Mouse (Mus musculus): ENCODE measurements around the gene Samd14.

Samd14 gene

DNA sequence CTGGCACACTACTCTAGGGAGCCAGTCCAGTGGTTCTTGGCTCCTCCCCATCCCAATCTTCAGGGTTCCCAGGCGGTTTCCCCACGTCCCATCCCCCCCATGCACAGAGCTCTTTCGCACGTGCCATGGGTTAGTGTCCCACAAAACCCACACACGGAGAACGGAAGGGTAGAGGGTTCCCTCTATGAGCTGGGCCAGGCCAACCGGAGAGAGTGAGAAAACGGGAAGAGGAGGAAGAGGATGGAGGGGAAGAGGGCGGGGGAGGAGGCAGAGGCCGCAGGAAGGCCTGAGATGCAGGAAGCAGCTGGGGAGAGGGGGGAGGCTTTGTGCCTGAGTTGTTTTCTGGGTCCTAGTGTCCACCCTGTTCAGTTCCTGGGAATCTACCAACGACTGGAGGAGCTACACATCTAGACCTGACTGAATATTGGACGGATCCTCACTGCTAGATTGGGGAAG lies 20.1 kb upstream of the Samd14 start:
- peak in 1 of 2 experiments; percentile 65 for DNase-seq (ENCODE audit: low read depth in 2 of 2, low spot score in 2 of 2)

DNA sequence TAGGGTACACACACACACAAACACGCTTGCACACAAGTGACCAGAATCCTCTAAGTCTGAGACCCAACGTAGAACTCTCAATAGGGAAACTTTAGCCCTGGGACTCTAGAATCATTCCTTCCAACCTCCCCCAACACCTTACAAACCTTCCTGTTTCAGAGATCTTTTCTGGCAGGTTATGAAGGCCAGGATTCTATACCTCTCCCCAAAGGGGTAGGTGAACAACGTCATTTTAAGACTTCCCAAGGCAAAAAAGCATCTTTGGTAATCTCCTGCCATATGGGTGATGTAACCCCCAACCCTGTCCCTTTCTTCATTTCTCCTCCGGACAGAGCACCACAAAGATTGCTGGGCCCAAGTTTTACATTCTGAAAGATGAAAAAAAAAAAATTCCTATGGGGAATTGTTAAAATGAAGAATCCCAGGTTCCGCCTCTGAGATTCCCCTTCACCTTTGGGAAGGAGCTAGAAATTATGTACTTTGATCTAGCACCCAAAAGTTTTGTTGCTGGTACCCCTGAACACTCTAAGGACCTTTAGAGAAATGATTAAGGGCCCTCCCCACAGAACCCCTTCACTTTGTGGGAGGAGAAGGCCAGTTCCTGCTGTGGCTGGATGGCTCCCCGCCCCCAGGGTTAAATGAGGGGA lies 19.5 kb upstream of the Samd14 start:
- DNase-seq (ENCODE audit: low read depth in 2 of 2, low spot score in 2 of 2), result no peak

DNA sequence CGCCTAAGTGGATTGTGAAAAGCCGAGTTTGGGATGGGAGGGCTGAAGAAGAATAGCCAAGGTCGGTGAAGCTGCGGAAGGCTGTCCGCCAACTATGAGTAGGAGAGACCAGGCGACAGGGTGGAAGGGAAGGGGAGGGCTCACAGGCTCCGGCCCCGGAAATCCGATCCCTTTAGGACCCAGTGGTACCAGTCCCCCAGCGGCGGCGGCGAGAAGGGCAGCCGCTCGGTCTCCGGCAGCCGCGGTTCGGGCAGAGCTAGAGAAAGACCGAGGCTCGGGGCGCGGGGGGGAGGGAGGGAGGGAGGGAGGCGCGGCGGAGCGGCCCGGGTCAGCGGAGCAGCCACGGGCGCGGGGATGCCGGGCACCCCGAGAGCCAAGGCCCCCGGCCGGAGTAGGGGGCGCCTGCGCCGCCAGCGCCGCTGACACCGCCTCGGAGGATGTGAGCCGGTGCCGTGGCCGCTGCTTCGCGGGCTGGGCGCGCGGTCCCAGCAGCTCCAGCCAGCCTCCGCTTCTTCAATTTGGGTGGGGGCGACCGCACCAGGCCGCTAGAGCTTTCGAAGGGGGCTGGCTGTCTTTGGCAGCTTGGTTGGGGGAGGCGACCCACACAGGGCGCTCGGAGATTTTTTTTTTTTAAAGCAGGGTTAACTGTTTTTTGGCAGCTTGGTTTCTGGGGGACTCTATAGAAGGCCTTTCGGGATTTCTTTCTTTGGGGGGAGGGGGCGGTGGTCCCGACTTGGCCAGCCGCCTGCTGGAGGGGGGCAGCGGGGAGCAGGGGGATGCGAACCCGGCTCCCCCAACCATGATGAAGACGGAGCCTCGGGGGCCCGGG lies 18.7 kb upstream of the Samd14 start, which contains the start of gene Ppp1r9b:
Gene Ppp1r9b (plus strand): TSS at position 287 of the 829 bp plus-strand sequence.
- peak; percentile 83 to 88 for DNase-seq (ENCODE audit: low read depth in 2 of 2, low spot score in 2 of 2)

DNA sequence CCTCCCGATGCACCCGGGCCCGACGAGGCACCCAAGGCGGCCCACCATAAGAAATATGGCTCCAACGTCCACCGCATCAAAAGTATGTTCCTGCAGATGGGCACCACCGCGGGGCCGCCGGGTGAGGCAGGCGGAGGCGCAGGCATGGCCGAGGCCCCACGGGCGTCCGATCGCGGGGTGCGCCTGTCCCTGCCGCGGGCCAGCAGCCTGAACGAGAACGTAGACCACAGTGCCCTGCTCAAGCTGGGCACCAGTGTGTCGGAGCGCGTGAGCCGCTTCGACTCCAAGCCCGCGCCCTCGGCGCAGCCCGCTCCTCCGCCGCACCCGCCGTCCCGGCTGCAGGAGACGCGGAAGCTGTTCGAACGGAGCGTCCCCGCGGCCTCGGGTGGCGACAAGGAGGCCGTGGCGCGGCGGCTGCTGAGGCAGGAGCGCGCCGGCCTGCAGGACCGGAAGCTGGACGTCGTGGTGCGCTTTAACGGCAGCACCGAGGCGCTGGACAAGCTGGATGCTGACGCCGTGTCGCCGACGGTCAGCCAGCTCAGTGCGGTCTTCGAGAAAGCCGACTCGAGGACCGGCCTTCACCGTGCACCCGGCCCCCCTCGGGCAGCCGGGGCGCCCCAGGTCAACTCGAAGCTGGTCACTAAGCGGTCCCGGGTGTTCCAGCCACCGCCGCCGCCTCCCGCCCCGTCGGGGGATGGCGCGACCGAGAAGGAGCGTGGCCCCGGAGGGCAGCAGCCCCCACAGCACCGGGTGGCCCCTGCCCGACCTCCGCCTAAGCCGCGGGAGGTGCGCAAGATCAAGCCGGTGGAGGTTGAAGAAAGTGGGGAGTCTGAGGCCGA lies 17.8 kb upstream of the Samd14 start:
- no peak for DNase-seq (ENCODE audit: low read depth in 2 of 2, low spot score in 2 of 2)

DNA sequence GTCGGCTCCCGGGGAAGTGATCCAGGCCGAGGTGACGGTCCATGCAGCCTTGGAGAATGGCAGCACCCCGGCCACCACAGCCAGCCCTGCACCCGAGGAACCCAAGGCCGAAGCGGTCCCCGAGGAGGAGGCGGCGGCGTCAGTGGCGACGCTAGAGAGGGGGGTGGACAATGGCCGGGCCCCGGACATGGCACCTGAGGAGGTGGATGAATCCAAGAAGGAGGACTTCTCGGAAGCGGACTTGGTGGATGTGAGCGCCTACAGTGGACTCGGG lies 17.3 kb upstream of the Samd14 start:
- DNase-seq (ENCODE audit: low read depth in 2 of 2, low spot score in 2 of 2), result no peak

DNA sequence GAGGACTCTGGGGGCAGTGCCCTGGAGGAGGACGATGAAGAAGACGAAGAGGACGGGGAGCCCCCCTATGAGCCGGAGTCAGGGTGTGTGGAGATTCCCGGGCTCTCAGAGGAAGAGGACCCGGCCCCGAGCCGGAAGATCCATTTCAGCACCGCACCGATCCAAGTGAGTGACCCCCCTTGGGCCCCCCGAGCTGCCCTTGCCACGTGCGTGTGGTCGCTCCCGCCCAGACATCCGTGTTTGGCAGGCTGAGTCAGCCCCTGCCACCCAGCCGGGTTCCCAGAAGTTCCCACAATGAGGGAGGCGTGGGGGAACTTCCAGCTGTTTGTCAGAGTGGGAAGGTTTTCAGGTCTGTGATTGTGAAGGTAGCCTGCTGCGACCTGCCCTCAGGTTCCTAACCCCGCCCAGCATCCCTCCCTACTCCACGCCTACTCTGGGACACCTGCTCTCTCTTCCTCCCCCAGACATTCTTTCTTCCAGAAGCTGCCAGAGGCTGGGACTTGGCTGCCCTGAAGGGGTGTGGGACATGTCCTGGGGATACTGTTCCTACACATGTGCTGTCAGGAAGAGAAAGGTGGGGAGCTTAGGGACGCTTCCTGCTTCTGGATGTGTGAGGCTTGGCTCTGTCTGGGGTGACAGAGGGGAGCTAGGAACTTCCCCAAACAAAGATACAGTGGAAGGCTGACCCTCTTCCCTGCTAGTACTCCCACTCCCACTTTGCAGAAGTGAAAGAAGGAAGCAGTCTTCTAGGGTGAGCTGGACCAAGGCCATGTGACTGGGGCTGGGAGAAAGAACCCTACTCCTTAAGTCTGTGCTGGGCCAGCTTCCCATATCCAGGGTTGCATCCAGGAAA lies 16.7 kb upstream of the Samd14 start:
- DNase-seq (ENCODE audit: low read depth in 2 of 2, low spot score in 2 of 2), result no peak

DNA sequence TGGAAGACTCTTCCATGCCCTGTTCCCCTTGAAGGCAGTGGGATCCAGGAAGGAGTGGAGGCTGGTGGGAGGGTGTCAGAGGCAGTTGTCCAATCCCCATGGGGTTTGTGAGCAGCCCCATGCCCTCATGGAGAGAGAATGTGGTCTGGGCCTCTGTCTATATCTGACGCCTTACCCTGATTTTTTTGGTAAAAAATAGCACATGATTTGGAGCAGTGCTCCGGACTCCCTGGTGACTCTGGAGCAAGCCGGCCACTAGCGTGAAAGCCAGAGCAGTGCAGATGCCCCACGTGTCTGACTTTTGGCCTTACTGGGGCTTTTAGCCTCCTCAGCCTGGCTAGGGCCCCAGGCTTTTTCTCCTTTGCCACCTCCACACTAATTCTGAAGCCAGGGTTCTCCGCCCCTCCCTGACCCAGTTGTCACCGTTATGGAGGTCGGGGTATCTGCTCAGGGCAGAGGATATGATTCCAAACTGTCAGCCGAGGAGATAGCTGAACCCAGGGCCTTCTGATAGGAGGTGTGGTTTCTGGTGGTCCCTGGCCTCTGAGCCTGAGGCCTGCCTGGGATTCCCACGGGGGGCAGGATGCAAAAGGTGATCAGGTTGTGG lies 15.4 kb upstream of the Samd14 start:
- DNase-seq (ENCODE audit: low read depth in 2 of 2, low spot score in 2 of 2), result no peak

DNA sequence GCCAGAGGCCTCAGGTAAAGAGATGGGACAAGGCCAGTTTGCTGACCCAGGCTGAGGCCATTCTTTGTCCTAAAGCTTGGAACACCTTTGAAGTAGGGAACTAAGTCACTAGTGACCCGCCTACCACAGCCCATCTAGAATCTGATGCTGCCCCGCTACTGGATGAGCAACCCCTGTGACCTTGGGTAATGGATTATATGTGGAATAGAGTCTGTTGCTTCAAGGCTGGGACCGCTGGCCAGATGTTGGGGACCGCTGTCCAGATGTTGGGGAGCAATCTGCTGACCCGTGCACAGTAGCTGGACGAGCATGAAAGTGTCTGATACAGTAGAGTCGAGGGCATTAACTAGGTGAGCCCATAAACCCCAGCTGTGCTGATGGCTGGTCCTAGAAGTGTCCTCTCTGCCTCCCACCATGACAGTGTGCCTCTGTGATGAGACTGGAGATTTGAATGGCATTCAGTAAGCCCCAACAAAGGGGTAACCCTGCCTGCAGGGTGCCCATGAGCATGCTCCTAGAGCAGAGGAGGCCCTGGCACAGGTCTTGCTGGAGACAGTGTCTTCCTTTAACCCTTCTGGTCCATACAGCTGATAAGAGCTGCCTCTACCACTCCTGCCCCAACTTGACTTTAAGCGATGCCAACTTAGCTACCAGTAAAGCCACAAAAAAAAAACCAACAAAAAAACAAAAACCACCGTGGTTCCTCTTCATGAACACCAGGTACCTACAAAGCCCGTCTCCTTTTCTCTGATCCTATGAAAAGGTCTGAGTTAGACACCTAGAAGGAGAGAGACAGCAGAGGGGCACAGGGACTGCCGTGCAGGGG lies 14.5 kb upstream of the Samd14 start:
- no peak for DNase-seq (ENCODE audit: low read depth in 2 of 2, low spot score in 2 of 2)

DNA sequence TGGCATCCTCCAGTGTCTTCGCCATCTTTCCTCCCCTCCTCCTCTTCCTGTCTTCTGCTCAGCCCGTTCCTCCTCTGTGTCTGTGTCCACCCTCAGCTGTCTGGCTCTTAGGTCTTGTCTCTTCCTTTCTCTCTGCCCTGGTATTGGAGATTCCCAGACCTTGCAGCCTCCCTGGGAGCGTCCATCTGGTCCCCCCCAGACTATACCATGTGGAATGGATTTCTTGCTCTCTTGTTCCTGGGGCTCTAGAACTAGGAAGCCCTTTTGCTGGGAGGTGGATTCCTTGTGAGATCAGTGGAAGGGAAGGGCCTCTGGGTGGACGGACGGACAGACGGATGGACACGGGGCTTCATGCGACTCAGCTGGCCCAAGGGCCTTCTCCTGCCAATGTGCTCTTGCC lies 13.6 kb upstream of the Samd14 start:
- no peak for DNase-seq (ENCODE audit: low read depth in 2 of 2, low spot score in 2 of 2)

DNA sequence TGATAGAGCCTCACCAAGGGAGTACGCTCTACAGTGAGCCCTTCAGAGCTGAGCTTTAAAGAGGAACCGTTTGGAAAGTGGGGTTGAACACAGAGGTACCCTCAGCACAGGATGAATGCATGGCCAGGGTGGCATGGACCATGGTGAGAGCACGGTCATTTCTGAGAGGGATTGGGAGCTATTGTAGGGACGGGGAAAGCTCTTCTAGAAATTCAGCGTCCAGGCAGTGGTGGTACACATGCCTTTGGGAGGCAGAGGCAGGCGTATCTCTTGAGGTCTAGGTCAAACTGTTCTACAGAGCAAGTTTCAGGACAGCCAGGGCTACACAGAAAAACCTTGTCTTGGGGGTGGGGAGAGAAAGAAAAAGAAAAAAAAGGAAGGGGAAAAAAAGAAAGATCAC lies 12.7 kb upstream of the Samd14 start:
- no peak for DNase-seq (ENCODE audit: low read depth in 2 of 2, low spot score in 2 of 2)

DNA sequence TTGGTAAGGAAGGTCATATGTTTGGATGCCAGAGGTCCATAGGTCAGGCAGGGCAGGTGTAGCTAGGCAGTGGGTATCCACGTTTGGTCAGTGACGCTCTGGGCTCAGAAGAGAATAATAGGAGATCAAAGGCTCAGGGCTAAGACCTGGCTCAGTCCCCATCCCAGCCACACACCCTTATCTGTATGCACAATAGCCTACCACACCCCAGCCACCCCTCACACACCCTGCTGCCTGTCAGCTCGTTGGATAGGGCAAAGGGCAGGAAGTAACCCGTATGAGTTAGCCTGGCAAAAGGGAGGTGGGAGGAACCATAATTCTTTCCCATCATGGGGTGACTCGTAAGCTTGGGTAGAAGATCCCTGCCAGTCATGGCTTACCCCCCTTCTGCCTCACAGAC lies 12.1 kb upstream of the Samd14 start:
- DNase-seq (ENCODE audit: low read depth in 2 of 2, low spot score in 2 of 2), result peak in 1 of 2 experiments; percentile 20

DNA sequence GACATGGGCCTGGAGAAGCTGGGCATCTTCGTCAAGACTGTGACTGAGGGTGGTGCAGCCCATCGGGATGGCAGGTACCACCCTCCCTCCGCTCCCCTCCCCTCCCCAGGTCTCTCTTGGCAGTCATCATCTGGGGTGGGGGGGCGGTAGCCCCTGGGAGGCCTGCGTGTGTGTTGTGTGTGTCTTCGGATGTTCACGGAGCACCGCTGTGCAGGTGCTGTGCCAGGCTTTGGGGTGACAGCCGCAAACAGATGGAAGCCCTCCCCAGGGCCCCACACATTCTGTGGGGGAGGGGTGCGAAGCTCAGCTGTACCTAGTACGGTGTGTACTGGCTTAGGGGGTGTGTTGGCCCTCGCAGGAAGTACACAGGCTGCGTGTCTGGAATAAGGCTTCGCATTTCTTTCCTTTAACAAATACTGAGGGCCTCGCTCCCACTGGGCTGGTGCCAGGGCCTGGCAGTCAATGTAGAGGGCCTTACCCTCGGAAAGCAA lies 11.6 kb upstream of the Samd14 start:
- peak; percentile 41 to 55 for DNase-seq (ENCODE audit: low read depth in 2 of 2, low spot score in 2 of 2)

DNA sequence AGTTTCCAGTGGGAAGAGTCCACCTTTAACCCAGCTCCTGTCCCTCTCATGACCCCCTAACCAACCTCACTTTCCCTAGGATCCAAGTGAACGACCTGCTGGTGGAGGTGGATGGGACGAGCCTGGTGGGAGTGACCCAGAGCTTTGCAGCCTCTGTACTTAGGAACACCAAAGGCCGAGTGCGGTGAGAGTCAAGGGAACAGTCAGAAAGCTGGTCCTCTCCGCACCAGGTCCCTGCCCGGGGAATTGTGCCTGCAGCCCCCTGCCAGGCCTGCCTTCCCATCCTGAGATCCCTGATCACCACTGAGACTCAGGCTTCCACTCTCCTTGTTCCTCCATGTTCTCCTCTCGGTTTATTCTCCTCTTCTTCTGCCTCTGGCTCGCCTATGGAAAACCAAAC lies 9.6 kb upstream of the Samd14 start:
- no peak for DNase-seq (ENCODE audit: low read depth in 2 of 2, low spot score in 2 of 2)

DNA sequence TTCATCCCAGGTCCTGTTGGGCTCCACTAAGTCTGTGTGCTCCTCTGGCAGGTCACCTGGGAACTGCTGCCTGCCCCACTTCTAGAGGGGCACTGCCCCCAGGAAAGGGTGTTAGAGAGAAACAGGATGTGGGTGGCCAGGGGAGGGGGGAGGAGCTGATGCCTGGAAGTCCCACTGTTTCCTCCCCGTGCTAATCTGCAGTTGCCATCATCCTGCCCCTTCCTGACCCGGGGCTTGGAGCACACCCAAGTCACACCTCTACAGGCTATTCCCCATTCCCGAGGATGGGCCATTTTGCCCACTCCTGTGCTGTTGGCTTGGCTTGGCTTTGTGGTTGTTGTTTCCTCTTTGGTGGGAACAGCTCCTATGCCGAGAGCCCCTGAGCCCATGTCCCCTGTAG lies 9.1 kb upstream of the Samd14 start:
- peak in 1 of 2 experiments; percentile 40 for DNase-seq (ENCODE audit: low read depth in 2 of 2, low spot score in 2 of 2)

DNA sequence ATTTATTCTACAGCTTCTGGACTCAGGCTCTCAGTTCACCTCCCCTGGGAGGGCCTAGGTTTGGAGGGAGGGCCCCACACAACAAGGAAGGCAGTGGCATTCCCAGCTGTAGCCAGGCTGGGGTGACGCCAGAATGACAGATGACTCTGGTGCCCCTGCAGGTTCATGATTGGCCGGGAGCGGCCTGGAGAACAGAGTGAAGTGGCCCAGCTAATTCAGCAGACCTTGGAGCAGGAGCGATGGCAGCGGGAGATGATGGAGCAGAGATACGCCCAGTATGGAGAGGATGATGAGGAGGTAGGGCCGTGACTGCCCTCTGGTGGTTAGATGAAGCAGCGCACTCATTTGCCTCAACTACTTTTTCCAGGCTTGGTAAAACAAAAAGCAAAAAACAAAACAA lies 8.6 kb upstream of the Samd14 start:
- peak; percentile 50 to 59 for DNase-seq (ENCODE audit: low read depth in 2 of 2, low spot score in 2 of 2)

DNA sequence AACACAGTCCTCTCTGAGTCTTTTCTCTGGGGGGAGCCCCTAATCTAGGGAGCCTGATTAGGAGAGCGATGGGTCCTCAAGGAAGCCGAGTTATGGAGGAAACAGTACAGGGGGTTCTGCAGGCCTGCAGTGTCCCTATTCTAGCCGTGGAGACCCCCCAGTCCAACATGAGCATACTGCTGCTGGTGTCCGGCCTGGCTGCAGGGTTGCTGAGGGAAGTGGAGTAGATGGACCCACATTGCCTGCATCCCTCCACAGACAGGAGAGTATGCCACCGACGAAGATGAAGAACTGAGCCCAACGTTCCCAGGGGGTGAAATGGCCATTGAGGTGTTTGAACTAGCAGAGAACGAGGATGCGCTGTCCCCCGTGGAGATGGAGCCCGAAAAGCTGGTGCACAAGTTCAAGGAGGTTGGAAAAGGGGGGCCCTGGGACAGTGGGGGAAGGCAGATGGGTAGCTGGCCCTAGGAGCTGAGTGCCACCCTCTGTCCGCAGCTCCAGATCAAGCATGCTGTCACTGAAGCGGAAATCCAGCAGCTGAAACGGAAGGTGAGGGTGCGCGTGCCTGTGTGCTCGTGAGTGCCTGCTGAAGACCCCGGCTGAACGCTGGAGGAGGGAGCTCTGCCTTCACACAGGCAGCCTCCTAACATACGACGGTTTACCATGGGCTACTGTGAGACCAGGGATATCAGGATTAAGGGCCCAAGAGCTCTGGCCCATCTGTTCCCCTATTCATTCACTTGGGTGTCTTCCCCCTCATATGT lies 7.9 kb upstream of the Samd14 start:
- no peak for DNase-seq (ENCODE audit: low read depth in 2 of 2, low spot score in 2 of 2)

DNA sequence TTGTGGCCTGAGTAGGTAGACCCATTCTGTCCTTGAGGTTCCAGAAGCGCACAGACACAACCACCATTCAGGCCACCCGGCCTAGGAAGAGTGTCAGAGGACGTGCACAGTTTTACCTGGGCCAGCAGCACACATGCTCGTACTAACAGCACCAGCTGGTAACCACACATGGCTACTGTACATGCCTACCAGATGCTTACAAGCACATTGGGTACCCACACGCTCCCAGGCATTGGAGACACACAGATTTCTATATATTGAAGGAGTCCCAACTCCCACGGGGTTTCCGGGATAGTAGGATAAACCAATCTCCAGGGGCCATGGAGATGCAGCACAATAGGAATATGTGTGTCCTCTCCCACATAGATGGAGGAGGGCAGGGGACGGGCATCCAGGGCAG lies 7.0 kb upstream of the Samd14 start:
- no peak for DNase-seq (ENCODE audit: low read depth in 2 of 2, low spot score in 2 of 2)

DNA sequence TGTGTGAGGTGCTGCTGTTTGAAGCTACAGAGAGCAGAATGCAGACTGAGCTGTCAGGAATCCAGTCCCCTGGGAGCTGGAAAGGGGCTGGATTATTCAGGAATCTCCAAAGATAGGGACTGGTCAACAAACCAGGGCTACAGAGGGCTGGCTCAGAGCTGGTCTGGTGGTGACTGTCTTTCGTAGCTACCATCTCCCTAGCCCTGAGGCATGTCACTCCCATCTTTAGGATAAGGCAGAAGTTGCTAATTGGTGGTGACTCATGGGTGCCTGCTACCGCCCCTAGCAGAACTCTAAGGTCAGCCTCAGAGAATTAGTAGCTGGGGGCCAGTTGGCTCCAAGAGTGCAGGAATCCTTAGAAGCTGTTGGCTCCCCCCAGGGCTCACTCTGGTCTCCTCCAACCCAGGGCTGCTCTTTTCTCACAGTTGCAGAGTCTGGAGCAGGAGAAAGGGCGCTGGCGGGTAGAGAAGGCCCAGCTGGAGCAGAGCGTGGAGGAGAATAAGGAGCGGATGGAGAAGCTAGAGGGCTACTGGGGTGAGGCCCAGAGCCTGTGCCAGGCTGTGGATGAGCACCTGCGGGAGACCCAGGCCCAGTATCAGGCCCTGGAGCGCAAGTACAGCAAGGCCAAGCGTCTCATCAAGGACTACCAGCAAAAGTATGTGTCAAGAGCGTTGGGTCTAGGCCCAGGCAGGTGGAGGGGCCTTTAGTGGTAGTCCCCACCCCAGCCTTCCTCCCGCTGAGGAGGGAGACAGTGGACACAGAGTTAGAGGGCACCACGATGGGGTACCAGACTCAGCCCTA lies 5.3 kb upstream of the Samd14 start:
- no peak for DNase-seq (ENCODE audit: low read depth in 2 of 2, low spot score in 2 of 2)
